Mouse (Mus musculus) forebrain, embryonic 14.5 days (tissue): ENCODE measurements at regions not wholly inside any gene's neighbourhood (a gene's known extent, or its start where the extent isn't known, plus 50 kb on each side); places are given as distances from the start of the nearest gene placed in this dataset.

Source experiments
- ATAC-seq: fragments of 200-750 bp; cut with Nextera tagmentation; 2 replicates; pipeline ENCODE4 v1.8.0; 2017; ENCODE audit warnings: mild to moderate bottlenecking, moderate library complexity
- DNase-seq: peaks from one replicate; pipeline ENCODE4 v3.0.0-alpha.2; 2015; ENCODE audit warnings: low spot score
- H3K27ac ChIP-seq: fragments of 300-500 bp; sonication (generic); 2 replicates; pipeline ENCODE4 v1.5.1; 2014; ENCODE audit warnings: low read depth, mild to moderate bottlenecking, control low read depth, low read length, moderate library complexity
- H3K27me3 ChIP-seq: fragments of 300-500 bp; sonication (generic); replicated peaks from 2 replicates; pipeline ENCODE4 v1.6.1; 2014; ENCODE audit warnings: low read length, control low read depth, mixed read lengths; ENCODE audit not compliant: control insufficient read depth, insufficient read depth
- H3K36me3 ChIP-seq: fragments of 300-500 bp; sonication (generic); 2 replicates; pipeline ENCODE4 v1.6.1; 2014; ENCODE audit warnings: low read length, control low read depth; ENCODE audit not compliant: control insufficient read depth, insufficient read depth
- H3K4me1 ChIP-seq: fragments of 300-500 bp; sonication (generic); 2 replicates; pipeline ENCODE4 v1.6.1; 2014; ENCODE audit warnings: antibody characterized with exemption, low read length, control low read depth; ENCODE audit not compliant: control insufficient read depth, insufficient read depth
- H3K4me2 ChIP-seq: fragments of 300-500 bp; sonication (generic); 2 replicates; pipeline ENCODE4 v1.6.1; 2014; ENCODE audit warnings: mild to moderate bottlenecking, control low read depth, low read length
- H3K4me3 ChIP-seq: fragments of 300-500 bp; sonication (generic); 2 replicates; pipeline ENCODE4 v1.5.1; 2014; ENCODE audit warnings: low read depth, low read length, control low read depth
- H3K9ac ChIP-seq: fragments of 300-500 bp; sonication (generic); 2 replicates; pipeline ENCODE4 v1.6.1; 2014; ENCODE audit warnings: mild to moderate bottlenecking, low read length, control low read depth, moderate library complexity
- H3K9me3 ChIP-seq: fragments of 300-500 bp; sonication (generic); replicated peaks from 2 replicates; pipeline ENCODE4 v1.6.1; 2016; ENCODE audit warnings: low read length, control low read depth, mixed read lengths; ENCODE audit not compliant: control insufficient read depth
- WGBS: fragments of 180-500 bp; shearing (Covaris S2); extraction: QIAGEN DNeasy Blood & Tissue Kit; methylation state at CpG from one replicate; pipeline ENCODE4 v1.1.7; 2014; 5-methylcytosine and 5-hydroxymethylcytosine counted together

DNA sequence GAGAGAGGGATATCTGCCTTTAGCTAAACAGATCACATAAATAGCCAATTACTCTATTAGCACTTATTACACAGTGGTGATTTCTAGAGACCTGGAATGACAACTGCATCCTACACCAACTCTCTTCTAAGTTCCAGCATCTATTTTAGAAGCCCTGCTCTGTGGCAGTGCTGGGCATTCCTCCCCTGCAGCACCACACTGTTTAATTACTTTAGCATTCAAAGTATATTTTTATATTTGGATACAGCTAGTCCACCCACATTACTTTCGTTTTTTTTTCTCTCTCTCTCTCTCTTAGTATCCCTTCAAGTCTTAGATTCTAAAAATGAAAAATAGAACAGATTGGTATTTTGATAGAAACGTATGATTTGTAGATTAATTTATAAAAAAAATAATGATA lies 250.1 kb downstream of the Nova1 start:
- H3K4me1 ChIP-seq, result peaks cover 5% of the 10 kb centered on the region; the same call in 1 of the 2 replicates
- H3K27me3 ChIP-seq, result no peaks in the 10 kb centered on the region
- no peak overlapping the region for H3K4me2 ChIP-seq
- H3K9me3 ChIP-seq, result no peaks in the 10 kb centered on the region
- H3K27ac ChIP-seq, result no peak overlapping the region
- WGBS, result 80% methylated on average over 2 of the region's 2 CpGs
- ATAC-seq, result no peak
- H3K4me3 ChIP-seq, result no peak overlapping the region
- DNase-seq, result no peak
- no peaks in the 10 kb centered on the region for H3K36me3 ChIP-seq
- no peak overlapping the region for H3K9ac ChIP-seq

DNA sequence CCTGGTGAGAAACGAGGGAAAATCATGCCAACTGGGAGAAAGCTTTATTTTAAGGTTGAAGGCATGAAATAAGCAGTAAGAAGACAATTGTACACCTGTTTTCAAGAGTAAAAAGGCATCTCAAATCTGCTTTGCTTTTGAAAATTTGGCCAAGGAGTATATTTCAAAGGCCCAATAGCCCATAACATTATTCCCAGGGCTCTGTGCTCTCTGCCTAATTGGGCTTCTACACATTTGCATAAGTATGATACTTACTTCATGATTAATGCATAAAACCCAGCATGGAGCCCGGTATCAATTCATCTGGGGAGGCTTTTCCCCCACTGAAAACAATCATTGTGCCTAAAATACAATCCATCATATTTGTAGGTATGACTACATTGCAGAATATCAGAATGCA lies 252.4 kb downstream of the Nova1 start:
- H3K4me1 ChIP-seq, result peaks cover 5% of the 10 kb centered on the region; the same call in 1 of the 2 replicates
- H3K36me3 ChIP-seq, result no peaks in the 10 kb centered on the region
- no peak overlapping the region for H3K4me3 ChIP-seq
- H3K4me2 ChIP-seq, result no peak overlapping the region
- 4% methylated on average over 2 of the region's 2 CpGs for WGBS
- H3K27ac ChIP-seq, result no peak overlapping the region
- H3K27me3 ChIP-seq, result no peaks in the 10 kb centered on the region
- peak; percentile 67; the same call in 1 of the 2 replicates for ATAC-seq
- H3K9me3 ChIP-seq, result no peaks in the 10 kb centered on the region
- peak; percentile 59 for DNase-seq
- H3K9ac ChIP-seq, result no peak overlapping the region

DNA sequence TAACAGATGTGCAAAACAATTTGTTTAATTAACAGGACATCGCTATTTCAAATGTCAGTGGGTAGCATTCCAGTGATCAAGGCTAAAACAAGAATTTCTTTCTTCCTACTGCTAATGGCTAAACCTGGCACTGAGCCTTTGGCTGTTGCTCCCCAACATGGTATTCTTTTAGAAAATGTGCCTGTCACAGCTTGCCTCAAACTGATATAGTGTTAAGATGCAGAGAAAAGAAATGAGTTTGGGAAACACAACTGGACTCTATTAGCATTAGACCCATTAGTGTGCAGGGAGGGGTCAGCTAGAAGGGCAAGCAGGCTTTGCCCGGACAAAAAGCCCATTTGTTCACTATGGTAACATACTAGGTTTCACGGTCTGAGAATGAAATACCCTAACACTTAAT lies 297.8 kb downstream of the Nova1 start:
- 9% methylated on average over 3 of the region's 3 CpGs for WGBS
- peak; percentile 75 for DNase-seq
- peak; percentile 89 for ATAC-seq

DNA sequence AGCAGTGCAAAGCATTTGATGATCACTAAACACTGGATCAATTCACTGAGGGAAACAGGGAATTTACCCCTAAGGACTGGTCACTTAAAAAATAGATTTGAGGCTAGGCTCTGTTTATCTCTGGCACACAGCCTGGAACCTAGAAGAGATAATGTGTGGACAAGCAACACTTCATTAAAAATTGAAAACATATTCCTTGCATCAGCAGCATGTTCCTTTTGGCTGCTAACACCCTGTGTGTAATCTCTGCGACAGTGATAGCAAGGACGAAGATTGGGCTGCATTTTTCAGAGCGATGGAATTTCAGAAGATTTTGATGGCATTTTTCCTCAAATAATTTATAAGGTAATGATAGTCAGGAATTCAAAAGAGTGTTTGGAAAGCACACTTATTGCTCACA lies 310.9 kb downstream of the Nova1 start:
- H3K27me3 ChIP-seq, result no peaks in the 10 kb centered on the region

More for the DNA sequence above, 297.8 kb downstream of the Nova1 start:
- no peaks in the 10 kb centered on the region for H3K27me3 ChIP-seq
- H3K4me2 ChIP-seq, result no peak overlapping the region
- no peak overlapping the region for H3K27ac ChIP-seq
- no peaks in the 10 kb centered on the region for H3K36me3 ChIP-seq
- H3K4me3 ChIP-seq, result no peak overlapping the region
- peaks cover 4% of the 10 kb centered on the region; the same call in 1 of the 2 replicates for H3K4me1 ChIP-seq
- no peak overlapping the region for H3K9ac ChIP-seq
- no peaks in the 10 kb centered on the region for H3K9me3 ChIP-seq

DNA sequence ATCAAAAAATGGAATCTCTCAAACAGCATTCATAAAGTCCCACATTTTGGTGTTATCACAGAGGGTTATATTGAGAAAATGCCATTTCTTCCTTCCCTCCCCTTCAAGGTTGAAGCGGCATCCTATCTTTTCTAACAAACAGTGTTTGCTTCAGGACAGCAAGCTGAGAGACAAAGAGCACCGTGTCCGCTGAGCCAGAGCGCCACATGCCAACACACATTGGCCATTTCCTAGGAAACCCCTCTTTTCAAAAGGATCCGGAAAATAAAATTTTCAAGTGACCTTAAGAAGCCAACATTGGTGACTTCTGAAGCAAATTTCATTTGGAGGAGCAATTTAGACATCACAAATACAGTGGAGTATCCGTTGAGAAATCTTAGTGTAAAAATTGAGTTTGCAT lies 326.3 kb downstream of the Nova1 start:
- Histone ChIP-seq H3K27me3 (no peaks in the 10 kb centered on the region), H3K27ac (no peak overlapping the region), H3K9me3 (no peaks in the 10 kb centered on the region), H3K4me3 (no peak overlapping the region), H3K36me3 (no peaks in the 10 kb centered on the region), H3K4me1 (no peaks in the 10 kb centered on the region), H3K4me2 (no peak overlapping the region), H3K9ac (no peak overlapping the region)
- DNase-seq (no peak), ATAC-seq (no peak)
- 74% methylated on average over 6 of the region's 6 CpGs for WGBS

More for the DNA sequence above, 310.9 kb downstream of the Nova1 start:
- H3K36me3 ChIP-seq, result no peaks in the 10 kb centered on the region
- H3K4me3 ChIP-seq, result no peak overlapping the region
- no peak for DNase-seq
- no peak overlapping the region for H3K4me2 ChIP-seq
- H3K9me3 ChIP-seq, result peaks cover 5% of the 10 kb centered on the region; the same call in 1 of the 2 replicates
- ATAC-seq, result no peak
- no peaks in the 10 kb centered on the region for H3K4me1 ChIP-seq
- 94% methylated on average over 3 of the region's 3 CpGs for WGBS
- H3K9ac ChIP-seq, result no peak overlapping the region
- no peak overlapping the region for H3K27ac ChIP-seq

DNA sequence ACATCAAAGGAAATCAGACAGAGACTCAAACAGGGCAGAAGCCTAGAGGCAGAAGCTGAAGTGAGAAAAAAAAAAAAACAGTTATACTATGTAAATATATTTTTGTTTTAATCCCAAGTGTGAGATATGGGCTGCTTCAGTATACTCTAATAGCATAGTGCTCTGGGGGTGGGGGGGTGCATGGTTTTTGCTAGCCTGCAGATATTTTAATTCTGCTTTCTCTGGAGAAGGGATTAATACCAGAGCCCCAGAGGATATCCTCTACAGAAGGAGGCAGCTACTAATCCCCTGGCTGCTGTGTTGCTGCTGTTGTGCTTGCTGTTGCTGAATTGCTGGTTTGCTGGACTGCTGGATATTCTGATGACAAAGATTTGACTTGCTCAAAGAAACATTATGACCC lies 367.8 kb downstream of the Nova1 start:
- no peak overlapping the region for H3K27ac ChIP-seq
- no peak for ATAC-seq
- no peaks in the 10 kb centered on the region for H3K27me3 ChIP-seq

DNA sequence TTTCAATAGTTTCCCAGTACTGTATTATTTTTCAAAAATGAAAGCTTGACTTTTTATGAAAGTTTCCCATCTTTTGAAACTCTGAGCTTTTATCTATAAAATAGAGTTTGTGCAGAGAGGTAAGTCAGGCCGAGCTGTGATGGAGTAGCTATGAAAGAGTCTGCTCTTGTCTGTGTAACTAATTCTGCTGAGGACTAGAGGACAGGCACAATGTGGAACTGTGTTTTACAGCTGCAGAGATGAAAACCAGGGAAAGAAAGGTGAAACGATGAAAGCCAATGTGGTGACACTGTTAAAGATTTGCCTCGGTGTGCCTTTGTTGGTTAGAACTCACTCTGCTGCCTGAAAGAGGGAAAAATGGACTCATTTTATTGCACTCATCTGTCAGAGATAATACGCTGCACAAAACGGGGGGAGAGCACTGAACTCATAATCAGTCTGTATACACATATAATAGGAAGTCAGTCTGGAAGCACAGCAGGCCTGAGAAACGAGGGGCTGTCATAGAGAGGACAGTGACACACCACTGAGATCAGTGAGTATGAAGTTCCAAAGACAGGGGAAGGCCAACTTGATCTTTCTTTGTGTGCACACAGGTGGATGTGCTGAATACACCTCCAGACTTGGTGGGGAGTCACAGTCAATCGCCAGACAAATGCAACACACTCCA lies 373.9 kb downstream of the Nova1 start:
- WGBS, result 73% methylated on average over 7 of the region's 7 CpGs
- ATAC-seq (peak; percentile 46), DNase-seq (peak; percentile 38)
- no peaks in the 10 kb centered on the region for H3K36me3 ChIP-seq
- H3K4me3 ChIP-seq, result no peak overlapping the region
- H3K27me3 ChIP-seq, result no peaks in the 10 kb centered on the region
- H3K9ac ChIP-seq, result no peak overlapping the region
- H3K27ac ChIP-seq, result no peak overlapping the region
- H3K9me3 ChIP-seq, result no peaks in the 10 kb centered on the region
- no peaks in the 10 kb centered on the region for H3K4me1 ChIP-seq
- H3K4me2 ChIP-seq, result no peak overlapping the region

More for the DNA sequence above, 367.8 kb downstream of the Nova1 start:
- H3K9ac ChIP-seq, result no peak overlapping the region
- H3K36me3 ChIP-seq, result no peaks in the 10 kb centered on the region
- no peak overlapping the region for H3K4me3 ChIP-seq
- H3K4me1 ChIP-seq, result no peaks in the 10 kb centered on the region
- H3K4me2 ChIP-seq, result no peak overlapping the region
- no peak for DNase-seq
- H3K9me3 ChIP-seq, result no peaks in the 10 kb centered on the region

DNA sequence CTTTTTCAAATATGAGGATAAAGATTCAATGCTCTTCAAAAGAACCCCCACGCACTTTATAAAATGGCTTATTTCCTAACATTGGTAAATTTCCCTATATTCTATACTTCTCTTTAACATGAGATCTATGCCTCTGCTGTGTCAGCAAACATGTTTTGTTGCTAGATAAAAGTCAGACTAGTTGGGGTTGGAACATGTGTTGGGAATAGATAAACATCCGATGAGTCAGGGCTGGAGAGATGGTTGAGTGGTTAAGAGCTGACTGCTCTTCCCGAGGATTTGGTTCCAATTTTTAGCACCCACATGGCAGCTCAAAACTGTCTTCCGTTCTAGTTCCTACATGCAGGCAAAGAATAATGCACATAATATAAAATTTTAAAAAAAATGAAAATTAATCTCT lies 399.1 kb downstream of the Nova1 start:
- Histone ChIP-seq H3K9me3 (no peaks in the 10 kb centered on the region), H3K36me3 (no peaks in the 10 kb centered on the region), H3K4me3 (no peak overlapping the region), H3K4me1 (no peaks in the 10 kb centered on the region), H3K27ac (no peak overlapping the region), H3K4me2 (no peak overlapping the region), H3K9ac (no peak overlapping the region), H3K27me3 (no peaks in the 10 kb centered on the region)
- 90% methylated on average over 4 of the region's 4 CpGs for WGBS
- ATAC-seq, result no peak
- DNase-seq, result no peak

DNA sequence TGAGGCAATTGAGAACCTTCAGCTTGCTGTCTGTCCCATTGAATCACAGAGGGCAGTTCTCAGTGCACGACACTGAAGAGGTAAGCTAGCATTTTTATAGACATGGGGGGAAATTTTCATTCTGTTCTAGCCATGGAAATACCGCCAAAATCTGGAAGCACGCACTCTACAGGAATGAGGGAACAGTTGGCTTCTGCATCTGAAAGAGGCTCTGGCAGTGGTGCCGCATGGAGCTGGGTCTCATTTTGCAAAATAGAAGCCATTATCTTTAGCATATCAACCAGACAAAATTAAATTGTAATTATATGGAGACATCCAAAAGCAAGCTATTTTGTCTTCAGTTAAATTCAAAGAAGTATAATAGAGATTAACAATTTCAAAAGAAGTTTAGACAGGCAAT lies 399.7 kb downstream of the Nova1 start:
- Histone ChIP-seq H3K27ac (no peak overlapping the region), H3K27me3 (no peaks in the 10 kb centered on the region), H3K36me3 (no peaks in the 10 kb centered on the region), H3K9ac (no peak overlapping the region), H3K4me2 (no peak overlapping the region), H3K4me1 (no peaks in the 10 kb centered on the region), H3K9me3 (no peaks in the 10 kb centered on the region), H3K4me3 (no peak overlapping the region)
- 64% methylated on average over 4 of the region's 4 CpGs for WGBS
- DNase-seq (no peak), ATAC-seq (no peak)
